9 mouse cellular contexts compared by ENCODE assay signal in the genomic region with DNA sequence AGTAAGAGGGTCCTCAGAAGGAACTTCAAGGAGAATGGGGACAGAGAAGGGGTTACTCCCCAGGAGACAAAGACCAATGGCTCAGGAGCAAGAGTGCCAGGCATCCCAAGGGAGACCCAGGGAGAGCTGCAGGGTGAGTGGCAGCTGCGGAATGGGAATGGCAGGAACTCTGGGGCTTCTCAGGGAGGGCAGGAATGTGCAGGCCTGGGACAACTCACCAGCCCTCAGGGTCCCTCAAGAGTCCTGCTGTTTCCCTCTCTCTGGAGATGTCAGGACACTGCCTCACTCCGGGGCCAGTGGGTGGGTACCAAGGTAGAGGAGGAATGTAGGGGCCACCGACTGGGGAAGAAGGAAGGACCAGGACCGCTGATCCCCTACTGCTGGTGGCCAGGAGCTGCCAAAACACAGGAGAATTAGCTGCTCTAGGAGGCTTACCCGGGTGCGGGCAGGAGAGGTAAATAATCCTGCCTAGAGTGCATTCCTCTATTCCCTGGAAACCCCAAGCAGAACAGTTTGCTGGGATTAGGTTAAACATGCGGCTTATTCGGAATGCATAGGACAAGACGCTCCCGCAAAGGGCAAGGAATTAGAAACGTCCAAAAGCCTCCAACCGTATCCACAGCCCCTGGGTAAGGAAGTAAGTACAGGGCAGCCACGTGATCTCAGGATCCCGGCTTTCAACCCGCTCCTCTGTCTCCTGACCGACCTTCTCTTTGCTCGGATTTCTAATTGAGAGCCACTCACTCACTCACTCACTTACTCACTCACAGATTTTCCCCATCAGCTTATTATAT. TPM values are rescaled to one million over a fixed set of nuclear protein-coding genes. Genes with fewer than 3 reads are reported as not detected.
A peak's percentile ranks its signal among the peaks of the same experiment; 100 is the strongest.
DNase-seq lines count a peak whose midpoint lies in the region; ATAC-seq and TF ChIP-seq lines count a peak whose summit lies in the region.
"Had no signal": no experiment of that assay in that cellular context is flagged by ENCODE, and none has a peak within 500 bp of the region (broad histone marks: within the 10 kb centered on the region; RNA-seq: fewer than 3 reads in every experiment).

No protein-coding gene starts in this region.

- no peaks in the 10 kb centered on the region for H3K36me3 ChIP-seq in lung, postnatal 0 days (ENCODE audit: insufficient read depth, low read length)
- H3K36me3 ChIP-seq in hindbrain, embryonic 13.5 days, result no peaks in the 10 kb centered on the region
- no peaks in the 10 kb centered on the region for H3K36me3 ChIP-seq in limb, embryonic 13.5 days
- H3K36me3 ChIP-seq in stomach, postnatal 0 days (ENCODE audit: control insufficient read depth, insufficient read depth, low read length), result no peaks in the 10 kb centered on the region

- no peak for TF ChIP-seq EP300 in lung, postnatal 0 days (IDR thresholded peaks at IDR 0.05)
- no peak for TF ChIP-seq EP300 in stomach, postnatal 0 days (optimal IDR thresholded peaks at IDR 0.05)

- no peak overlapping the region for H3K9ac ChIP-seq in lung, postnatal 0 days (replicated peaks; ENCODE audit: low read depth)
- no peak overlapping the region for H3K9ac ChIP-seq in hindbrain, embryonic 13.5 days
- no peak overlapping the region for H3K9ac ChIP-seq in limb, embryonic 13.5 days
- no peak overlapping the region; the same call in 1 of the 2 replicates for H3K9ac ChIP-seq in stomach, postnatal 0 days (ENCODE audit: low read length)

- no peaks in the 10 kb centered on the region for H3K9me3 ChIP-seq in lung, postnatal 0 days (ENCODE audit: low read length)
- H3K9me3 ChIP-seq in hindbrain, embryonic 13.5 days, result no peaks in the 10 kb centered on the region
- no peaks in the 10 kb centered on the region for H3K9me3 ChIP-seq in limb, embryonic 13.5 days
- no peaks in the 10 kb centered on the region for H3K9me3 ChIP-seq in stomach, postnatal 0 days (ENCODE audit: control insufficient read depth, low read length)

- DNase-seq in lung, postnatal 0 days (ENCODE audit: low spot score), result peak; percentile 39
- DNase-seq in lung, postnatal 4 days, result no peak
- peak; percentile 33 for DNase-seq in stomach, postnatal 0 days (ENCODE audit: low spot score)
- DNase-seq in adrenal gland, adult 8-10 months, result no peak
- no peak for DNase-seq in thymus, postnatal 14 days
- DNase-seq in B cell, adult 2 months, result no peak

- H3K4me2 ChIP-seq in lung, postnatal 0 days (replicated peaks; ENCODE audit: low read depth, low read length), result peak overlapping the region; percentile 20
- H3K4me2 ChIP-seq in hindbrain, embryonic 13.5 days, result peak overlapping the region; percentile 35
- H3K4me2 ChIP-seq in limb, embryonic 13.5 days (replicated peaks), result peak overlapping the region; percentile 55
- H3K4me2 ChIP-seq in stomach, postnatal 0 days (replicated peaks; ENCODE audit: low read depth), result peak overlapping the region; percentile 25; the same call in 1 of the 2 replicates

- 14% methylated on average over 17 of the region's 17 CpGs for WGBS in lung, postnatal 0 days
- WGBS in hindbrain, embryonic 13.5 days, result 14% methylated on average over 17 of the region's 17 CpGs
- 9% methylated on average over 17 of the region's 17 CpGs for WGBS in limb, embryonic 13.5 days
- 14% methylated on average over 17 of the region's 17 CpGs for WGBS in stomach, postnatal 0 days

- H3K27ac ChIP-seq in lung, postnatal 0 days (ENCODE audit: low read length), result no peak overlapping the region
- H3K27ac ChIP-seq in hindbrain, embryonic 13.5 days, result no peak overlapping the region
- H3K27ac ChIP-seq in limb, embryonic 13.5 days, result no peak overlapping the region
- H3K27ac ChIP-seq in stomach, postnatal 0 days (replicated peaks), result no peak overlapping the region

- H3K27me3 ChIP-seq in lung, postnatal 0 days (replicated peaks; ENCODE audit: insufficient read depth, low read length), result no peaks in the 10 kb centered on the region
- 0 out of 2 replicates have a peak, but pooled peaks cover 4% of the 10 kb centered on the region for H3K27me3 ChIP-seq in hindbrain, embryonic 13.5 days
- H3K27me3 ChIP-seq in limb, embryonic 13.5 days, result peaks cover 18% of the 10 kb centered on the region; the same call in 1 of the 2 replicates
- no peaks in the 10 kb centered on the region for H3K27me3 ChIP-seq in stomach, postnatal 0 days (ENCODE audit: control insufficient read depth, insufficient read depth, low read length)
- H3K27me3 ChIP-seq: Patski had no signal

- H3K4me3 ChIP-seq in lung, postnatal 0 days (ENCODE audit: low read depth, low read length), result no peak overlapping the region
- no peak overlapping the region for H3K4me3 ChIP-seq in hindbrain, embryonic 13.5 days
- peak overlapping the region; percentile 17 for H3K4me3 ChIP-seq in limb, embryonic 13.5 days
- H3K4me3 ChIP-seq in stomach, postnatal 0 days (ENCODE audit: low read depth, low read length), result no peak overlapping the region

- H3K4me1 ChIP-seq in lung, postnatal 0 days (ENCODE audit: insufficient read depth, low read depth, low read length), result peaks cover 3% of the 10 kb centered on the region; the same call in 1 of the 2 replicates
- H3K4me1 ChIP-seq in hindbrain, embryonic 13.5 days (replicated peaks), result peaks cover 17% of the 10 kb centered on the region
- H3K4me1 ChIP-seq in limb, embryonic 13.5 days, result peaks cover 14% of the 10 kb centered on the region
- H3K4me1 ChIP-seq in stomach, postnatal 0 days (replicated peaks; ENCODE audit: control insufficient read depth, insufficient read depth), result no peaks in the 10 kb centered on the region

- 0 out of 2 replicates have a peak, but pooled peaks have one; percentile 35 for ATAC-seq in lung, postnatal 0 days
- ATAC-seq in hindbrain, embryonic 13.5 days (ENCODE audit: low FRiP score), result no peak
- peak; percentile 52; the same call in 1 of the 2 replicates for ATAC-seq in limb, embryonic 13.5 days (ENCODE audit: low FRiP score, low read depth)
- no peak; the same call in 1 of the 2 replicates for ATAC-seq in stomach, postnatal 0 days (ENCODE audit: low FRiP score, low TSS enrichment)
- ATAC-seq: Patski had no signal

- no peak for TF ChIP-seq CTCF in lung, postnatal 0 days (IDR thresholded peaks at IDR 0.05)
- no peak for TF ChIP-seq CTCF in stomach, postnatal 0 days (IDR thresholded peaks at IDR 0.05; ENCODE audit: low read depth)

RNA-seq across cellular contexts. Expression of a gene that starts 32.0 kb away (rescaled TPM):
- polyA plus RNA-seq in lung, postnatal 0 days (2015; fragmentation: Nextera tagmentation; extraction: Ambion mirVana), result 7.1 and 8.7 TPM in 2 replicates
- polyA plus RNA-seq in hindbrain, embryonic 13.5 days (2015; fragmentation: Nextera tagmentation; extraction: Ambion mirVana), result 202 and 215 TPM in 2 replicates
- polyA plus RNA-seq in limb, embryonic 13.5 days (2015; fragmentation: Nextera tagmentation; extraction: Ambion mirVana), result 51.6 and 58.8 TPM in 2 replicates
- 19.6 and 20.7 TPM in 2 replicates for polyA plus RNA-seq in stomach, postnatal 0 days (2015; fragmentation: Nextera tagmentation; extraction: Ambion mirVana)
- 1 to 10 TPM; 3.1 to 4.9 (median 3.6) TPM for total RNA-seq in adrenal gland, adult 8-10 months (2022)

Comparison
In these comparisons a context has a peak if more than half of its experiments do, and no peak if none do; other contexts are left out.
1. DNase-seq: peak in lung, postnatal 0 days (single experiment) and stomach, postnatal 0 days (single experiment); none in lung, postnatal 4 days (0 of 2), adrenal gland, adult 8-10 months (single experiment), thymus, postnatal 14 days (single experiment) and B cell, adult 2 months (0 of 2).
2. ATAC-seq: peak in lung, postnatal 0 days (single experiment) and limb, embryonic 13.5 days (single experiment); none in hindbrain, embryonic 13.5 days (single experiment) and stomach, postnatal 0 days (single experiment).
3. Peak in every context shown above with its lines, with median percentiles within 50 percentile points of each other: H3K4me2 ChIP-seq.